Mouse (Mus musculus) hindbrain, embryonic 16.5 days (tissue): ENCODE data around the gene Adam23. TPM values are rescaled to one million over a fixed set of nuclear protein-coding genes. Genes with fewer than 3 reads are reported as not detected.

ENCODE experiments used
- ATAC-seq: fragments of 200-750 bp; cut with Nextera tagmentation; 2 replicates; pipeline ENCODE4 v1.8.0; 2017; ENCODE audit warnings: moderate TSS enrichment, moderate library complexity
- H3K27ac ChIP-seq: fragments of 300-500 bp; sonication (generic); 2 replicates; pipeline ENCODE4 v1.5.1; 2014; ENCODE audit warnings: low read depth, mild to moderate bottlenecking, control low read depth, low read length, moderate library complexity
- H3K27me3 ChIP-seq: fragments of 300-500 bp; sonication (generic); replicated peaks from 2 replicates; pipeline ENCODE4 v1.6.1; 2014; ENCODE audit warnings: low read length; ENCODE audit not compliant: control insufficient read depth, insufficient read depth
- H3K36me3 ChIP-seq: fragments of 300-500 bp; sonication (generic); 2 replicates; pipeline ENCODE4 v1.6.1; 2014; ENCODE audit warnings: mild to moderate bottlenecking, low read length, moderate library complexity, mixed read lengths; ENCODE audit not compliant: control insufficient read depth, insufficient read depth
- H3K4me1 ChIP-seq: fragments of 300-500 bp; sonication (generic); 2 replicates; pipeline ENCODE4 v1.6.1; 2014; ENCODE audit warnings: low read depth, low read length; ENCODE audit not compliant: control insufficient read depth, insufficient read depth
- H3K4me2 ChIP-seq: fragments of 300-500 bp; sonication (generic); 2 replicates; pipeline ENCODE4 v1.6.1; 2014; ENCODE audit warnings: mild to moderate bottlenecking, low read length, control low read depth, moderate library complexity
- H3K4me3 ChIP-seq: fragments of 300-500 bp; sonication (generic); 2 replicates; pipeline ENCODE4 v1.5.1; 2014; ENCODE audit warnings: mild to moderate bottlenecking, low read length, control low read depth, moderate library complexity
- H3K9ac ChIP-seq: fragments of 300-500 bp; sonication (generic); 2 replicates; pipeline ENCODE4 v1.6.1; 2014; ENCODE audit warnings: low read depth, mild to moderate bottlenecking, control low read depth, low read length, moderate library complexity
- H3K9me3 ChIP-seq: fragments of 300-500 bp; sonication (generic); 2 replicates; pipeline ENCODE4 v1.6.1; 2014; ENCODE audit warnings: mild to moderate bottlenecking, low read length, moderate library complexity; ENCODE audit not compliant: control insufficient read depth
- WGBS: fragments of 180-500 bp; shearing (Covaris S2); extraction: QIAGEN DNeasy Blood & Tissue Kit; methylation state at CpG from one replicate; pipeline ENCODE4 v1.1.7; 2014; 5-methylcytosine and 5-hydroxymethylcytosine counted together
- polyA plus RNA-seq: library from polyadenylated mRNA; unstranded; fragments of >200 nt; fragmentation: Nextera tagmentation; extraction: Ambion mirVana; gene quantifications from 2 replicates; pipeline ENCODE4 v1.2.1, GENCODE M21; 2015

Adam23 gene
- polyA plus RNA-seq, 1 experiment from 2014 or later: 11.7 TPM

DNA sequence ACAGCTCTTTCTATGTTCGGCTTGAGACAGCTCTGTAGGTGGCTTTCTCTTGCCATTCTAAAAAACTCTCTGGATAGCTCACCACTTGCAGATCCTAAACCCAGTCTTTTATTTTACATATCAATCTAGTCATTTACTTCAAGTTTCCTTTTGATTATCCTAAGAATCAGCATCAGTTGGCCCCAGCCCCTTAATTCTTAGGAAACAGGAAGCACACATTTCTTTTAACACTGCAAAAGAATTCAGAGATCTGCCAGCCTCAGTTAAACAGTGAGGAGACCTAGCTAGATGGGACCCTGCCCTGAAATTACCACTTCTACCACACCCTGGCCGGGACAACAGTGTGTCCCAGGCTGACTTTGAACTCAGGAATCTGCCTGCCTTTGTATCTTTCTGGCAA lies 3.5 kb upstream of the Adam23 start:
- no peak overlapping the region for H3K9ac ChIP-seq
- H3K27ac ChIP-seq: no peak overlapping the region
- no peak overlapping the region for H3K4me3 ChIP-seq
- ATAC-seq: no peak
- 51% methylated on average over 2 of the region's 2 CpGs for WGBS
- H3K27me3 ChIP-seq: no peaks in the 10 kb centered on the region
- H3K4me2 ChIP-seq: no peak overlapping the region
- no peaks in the 10 kb centered on the region for H3K9me3 ChIP-seq
- no peaks in the 10 kb centered on the region for H3K36me3 ChIP-seq
- peaks cover 7% of the 10 kb centered on the region for H3K4me1 ChIP-seq

DNA sequence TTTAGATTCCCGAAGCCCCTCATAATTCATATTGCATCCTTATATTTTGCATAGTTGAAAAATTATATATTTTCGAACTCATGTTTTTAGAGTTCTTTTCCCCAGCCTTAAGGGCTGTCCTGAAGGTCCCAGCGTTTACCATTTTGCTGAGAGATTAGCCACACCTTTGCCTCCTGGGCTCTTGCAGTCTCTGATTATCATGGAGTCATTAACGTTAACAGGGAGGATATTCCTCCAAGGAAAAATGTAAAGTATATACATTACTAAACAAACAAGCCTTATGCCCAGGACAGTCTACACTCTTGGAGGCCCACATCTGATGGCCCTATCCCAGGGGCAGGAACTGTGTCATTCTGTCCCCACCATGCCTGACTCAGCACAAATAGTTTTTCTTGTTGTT lies 3.1 kb upstream of the Adam23 start:
- Histone ChIP-seq H3K36me3 (no peaks in the 10 kb centered on the region), H3K9ac (no peak overlapping the region), H3K27ac (no peak overlapping the region), H3K4me3 (no peak overlapping the region), H3K27me3 (no peaks in the 10 kb centered on the region), H3K9me3 (no peaks in the 10 kb centered on the region), H3K4me1 (peaks cover 7% of the 10 kb centered on the region), H3K4me2 (no peak overlapping the region)
- no peak for ATAC-seq
- WGBS: 75% methylated on average over 4 of the region's 4 CpGs

DNA sequence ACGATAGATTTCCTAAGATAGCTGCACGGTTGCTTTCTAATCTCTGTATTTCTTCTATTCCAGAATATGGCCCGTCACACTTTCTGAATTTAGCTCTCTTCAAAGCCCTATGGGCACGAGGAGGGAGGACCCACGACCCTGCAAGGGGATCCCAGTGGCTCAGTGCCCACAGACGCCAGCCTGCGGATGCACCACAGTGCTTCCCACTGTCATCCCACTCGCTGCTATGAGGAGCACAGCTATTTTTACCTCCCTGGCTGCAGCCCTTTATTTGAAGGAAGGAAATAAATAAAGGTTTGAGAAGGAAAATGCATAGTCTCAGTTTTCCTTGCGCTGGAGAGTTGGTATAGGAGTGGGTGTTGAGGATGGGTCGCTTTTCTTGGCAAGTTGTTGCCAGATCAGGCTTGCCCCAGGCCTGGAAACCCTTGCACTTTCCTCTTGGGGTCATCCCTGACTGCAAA lies 512 bp upstream of the Adam23 start:
- Histone ChIP-seq H3K4me3 (peak overlapping the region; percentile 81), H3K27me3 (no peaks in the 10 kb centered on the region), H3K36me3 (no peaks in the 10 kb centered on the region), H3K4me2 (peak overlapping the region; percentile 84), H3K27ac (peak overlapping the region; percentile 79), H3K9me3 (no peaks in the 10 kb centered on the region), H3K4me1 (peaks cover 7% of the 10 kb centered on the region), H3K9ac (peak overlapping the region; percentile 92)
- peak; percentile 49 for ATAC-seq
- 45% methylated on average over 10 of the region's 10 CpGs for WGBS

DNA sequence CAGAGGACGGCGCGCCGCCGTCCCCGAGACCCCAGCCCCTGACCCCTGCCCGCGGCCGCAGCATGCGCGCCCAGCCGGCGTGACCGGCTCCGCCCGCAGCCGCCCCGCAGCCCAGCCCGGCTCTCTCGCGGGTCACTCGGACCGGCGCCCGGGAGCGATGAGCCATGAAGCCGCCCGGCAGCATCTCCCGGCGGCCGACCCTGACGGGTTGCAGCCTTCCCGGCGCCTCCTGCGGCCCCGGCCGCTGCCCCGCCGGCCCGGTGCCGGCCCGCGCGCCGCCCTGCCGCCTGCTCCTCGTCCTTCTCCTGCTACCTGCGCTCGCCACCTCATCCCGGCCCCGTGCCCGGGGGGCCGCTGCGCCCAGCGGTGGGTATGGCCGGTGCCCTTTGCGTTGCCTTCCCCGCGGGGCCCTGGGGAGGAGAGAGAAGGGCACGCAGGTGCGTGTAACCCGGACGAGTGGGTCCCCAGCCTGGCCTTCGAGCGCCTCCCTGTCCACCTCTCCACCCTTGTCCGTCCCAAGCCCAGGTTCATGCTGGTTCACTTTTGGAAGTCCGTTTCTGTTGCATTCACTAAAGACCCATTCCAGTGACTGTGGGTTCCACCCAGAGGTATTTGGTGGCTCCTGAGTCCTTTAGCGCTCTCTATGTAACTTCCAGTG lies 485 bp downstream of the Adam23 start:
- peak; percentile 67 for ATAC-seq
- peak overlapping the region; percentile 81 for H3K4me3 ChIP-seq
- under 1% methylated on average over 31 of the region's 68 CpGs for WGBS
- H3K27me3 ChIP-seq: no peaks in the 10 kb centered on the region
- peak overlapping the region; percentile 79 for H3K27ac ChIP-seq
- no peaks in the 10 kb centered on the region for H3K36me3 ChIP-seq
- H3K4me2 ChIP-seq: peak overlapping the region; percentile 84
- no peaks in the 10 kb centered on the region for H3K9me3 ChIP-seq
- peak overlapping the region; percentile 92 for H3K9ac ChIP-seq
- peaks cover 7% of the 10 kb centered on the region for H3K4me1 ChIP-seq

DNA sequence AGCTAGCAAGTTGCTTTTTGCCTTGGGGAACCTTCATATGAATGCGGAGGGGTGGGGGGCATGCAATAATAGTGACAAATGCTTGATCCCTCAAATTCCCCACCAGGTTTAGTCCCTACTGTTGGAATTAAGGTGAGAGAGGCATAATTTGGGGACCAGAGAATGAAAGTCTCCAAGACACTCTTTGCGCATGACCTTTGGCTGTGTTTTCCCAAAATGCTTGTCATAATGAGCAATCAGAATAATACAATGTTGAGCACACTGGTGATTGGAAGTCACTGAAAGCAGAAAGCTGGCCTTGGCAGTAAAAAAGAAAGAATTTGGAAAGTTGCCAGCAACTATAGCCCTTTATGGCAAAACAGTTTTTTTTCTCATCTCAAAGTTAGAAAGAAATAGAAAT lies 1.0 kb downstream of the Adam23 start:
- peaks cover 7% of the 10 kb centered on the region for H3K4me1 ChIP-seq
- no peaks in the 10 kb centered on the region for H3K27me3 ChIP-seq
- no peak overlapping the region for H3K27ac ChIP-seq
- H3K4me3 ChIP-seq: peak overlapping the region; percentile 81
- no peaks in the 10 kb centered on the region for H3K36me3 ChIP-seq
- H3K9me3 ChIP-seq: no peaks in the 10 kb centered on the region
- no peak for ATAC-seq
- peak overlapping the region; percentile 84 for H3K4me2 ChIP-seq
- H3K9ac ChIP-seq: peak overlapping the region; percentile 92; the same call in 1 of the 2 replicates
- WGBS: 58% methylated on average over 2 of the region's 2 CpGs

DNA sequence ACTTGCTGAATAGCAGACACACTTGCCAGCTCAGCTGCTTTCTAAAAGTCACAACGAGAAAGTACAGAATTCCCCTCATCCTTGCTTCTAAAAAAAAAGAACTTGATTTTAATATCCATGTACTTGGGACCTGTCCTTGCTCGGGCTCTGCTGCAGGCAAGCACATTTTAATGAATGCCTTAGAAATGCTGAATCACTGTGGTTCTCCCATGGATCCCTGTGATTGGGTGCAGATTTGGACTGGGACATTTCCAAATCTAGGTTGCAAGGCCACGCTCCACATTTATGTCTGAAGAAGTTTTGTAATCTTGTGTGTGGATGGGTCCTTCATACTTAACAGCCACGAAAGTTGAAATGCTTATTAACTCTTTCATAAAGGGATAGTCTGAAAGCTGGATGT lies 4.4 kb downstream of the Adam23 start:
- Histone ChIP-seq H3K9me3 (no peaks in the 10 kb centered on the region), H3K9ac (no peak overlapping the region), H3K36me3 (no peaks in the 10 kb centered on the region), H3K4me3 (no peak overlapping the region), H3K27me3 (no peaks in the 10 kb centered on the region), H3K27ac (no peak overlapping the region), H3K4me2 (no peak overlapping the region), H3K4me1 (peaks cover 7% of the 10 kb centered on the region)
- no peak for ATAC-seq
- 82% methylated on average over 4 of the region's 4 CpGs for whole genome bisulfite sequencing

DNA sequence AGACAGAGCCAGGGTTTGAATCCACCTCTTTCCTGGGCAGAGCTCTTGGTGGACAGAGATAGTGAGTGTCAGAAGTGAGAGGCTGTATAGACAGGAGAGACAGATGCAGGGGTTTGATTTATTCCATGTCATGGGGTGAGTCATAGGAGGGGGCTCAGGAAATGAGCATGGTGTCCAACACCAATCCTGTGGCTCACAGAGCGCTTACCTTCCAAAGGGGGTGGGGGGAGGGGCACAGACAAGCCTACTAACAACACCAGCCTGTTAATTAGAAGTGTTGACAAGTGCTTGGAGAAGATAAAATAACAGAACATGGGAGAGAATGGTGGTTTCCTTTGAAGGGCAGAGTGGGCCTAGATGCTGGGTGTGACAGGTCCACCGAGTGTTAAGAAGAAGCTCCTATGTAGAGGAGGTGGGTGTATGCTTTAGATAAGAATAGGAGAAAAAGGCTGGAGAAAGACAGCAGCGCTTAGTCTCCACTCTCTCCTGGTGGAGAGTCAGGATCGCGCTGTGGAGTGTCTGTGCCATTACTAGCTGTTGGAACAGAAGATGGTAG lies 7.7 kb downstream of the Adam23 start:
- 88% methylated on average over 5 of the region's 5 CpGs for WGBS

DNA sequence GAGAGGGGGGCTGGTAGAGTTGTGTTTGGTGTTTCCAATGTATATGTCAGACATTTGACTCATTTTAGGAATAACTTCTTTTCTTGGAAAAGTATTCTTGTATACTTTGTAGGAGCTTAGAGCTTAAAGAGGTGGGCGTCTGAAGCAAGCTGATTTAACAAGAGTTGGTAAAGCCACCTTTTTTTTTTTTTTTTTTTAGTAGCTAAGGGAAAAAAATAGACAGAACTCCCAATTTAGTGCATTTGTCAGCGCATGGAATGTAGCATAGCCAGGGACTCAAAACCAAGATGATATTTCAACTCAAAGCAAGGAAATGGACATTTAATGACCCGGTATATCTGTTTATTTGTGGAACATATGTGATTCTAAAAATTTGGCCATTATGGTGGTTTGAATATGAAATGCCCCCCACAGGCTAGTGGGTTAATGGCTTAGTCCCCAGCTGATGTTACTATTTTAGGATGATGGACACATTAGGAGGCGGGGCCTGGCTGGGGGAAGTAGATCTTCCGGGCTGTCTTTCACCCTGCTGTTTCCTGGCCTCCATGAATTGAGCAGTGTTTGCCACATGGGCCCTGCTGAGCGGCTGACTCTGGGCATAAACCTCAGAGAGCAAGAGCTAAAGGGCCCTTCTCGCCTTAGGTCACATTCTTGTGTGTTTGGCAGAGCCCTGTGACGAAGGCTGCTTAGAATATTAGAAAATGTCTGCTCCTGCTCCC lies 12.3 kb downstream of the Adam23 start:
- Histone ChIP-seq H3K27me3 (no peaks in the 10 kb centered on the region), H3K4me1 (no peaks in the 10 kb centered on the region), H3K4me3 (no peak overlapping the region), H3K9me3 (no peaks in the 10 kb centered on the region), H3K36me3 (peaks cover 2% of the 10 kb centered on the region; the same call in 1 of the 2 replicates), H3K9ac (no peak overlapping the region), H3K27ac (no peak overlapping the region), H3K4me2 (no peak overlapping the region)
- WGBS: 61% methylated on average over 8 of the region's 8 CpGs
- peak; percentile 42; the same call in 1 of the 2 replicates for ATAC-seq

More for the DNA sequence above, 7.7 kb downstream of the Adam23 start:
- peaks cover 2% of the 10 kb centered on the region; the same call in 1 of the 2 replicates for H3K36me3 ChIP-seq
- H3K4me1 ChIP-seq: no peaks in the 10 kb centered on the region
- H3K9me3 ChIP-seq: no peaks in the 10 kb centered on the region
- no peak overlapping the region for H3K4me3 ChIP-seq
- H3K4me2 ChIP-seq: no peak overlapping the region
- H3K9ac ChIP-seq: no peak overlapping the region
- H3K27me3 ChIP-seq: no peaks in the 10 kb centered on the region
- no peak overlapping the region for H3K27ac ChIP-seq
- no peak for ATAC-seq

DNA sequence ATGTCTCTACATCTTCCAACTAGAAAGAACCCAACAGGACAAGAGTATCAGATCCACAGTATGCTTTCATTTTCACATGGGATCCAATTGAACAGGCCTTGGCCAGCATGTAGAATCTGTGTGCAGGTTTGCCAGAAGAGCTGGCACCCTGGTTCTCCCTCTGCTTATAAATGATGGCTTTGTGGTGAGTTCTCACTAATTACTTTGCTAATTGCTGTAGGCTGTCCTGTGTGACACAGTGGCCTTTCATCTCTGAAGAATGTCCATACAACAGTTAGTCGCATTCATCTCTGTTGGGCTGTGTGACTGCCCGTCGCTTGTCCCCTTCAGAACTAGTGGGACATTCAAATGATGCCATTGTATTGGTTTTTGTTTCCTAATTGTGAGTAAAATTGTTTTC lies 13.5 kb downstream of the Adam23 start:
- no peaks in the 10 kb centered on the region for H3K9me3 ChIP-seq
- no peak overlapping the region for H3K4me2 ChIP-seq
- no peak overlapping the region for H3K9ac ChIP-seq
- H3K4me3 ChIP-seq: no peak overlapping the region
- no peaks in the 10 kb centered on the region for H3K27me3 ChIP-seq
- H3K4me1 ChIP-seq: no peaks in the 10 kb centered on the region
- no peak for ATAC-seq
- peaks cover 2% of the 10 kb centered on the region; the same call in 1 of the 2 replicates for H3K36me3 ChIP-seq
- WGBS: 58% methylated on average over 3 of the region's 3 CpGs
- H3K27ac ChIP-seq: no peak overlapping the region
